Mouse (Mus musculus) kidney, postnatal 14 days (tissue): ENCODE results near the gene Tax1bp1.
"Not testable (repeated sequence)": the region's sequence is repeated elsewhere in the genome, so short reads cannot be mapped to it uniquely, and the experiment has no call there.

Experiments
- DNase-seq: peaks from one replicate; pipeline ENCODE4 v3.0.0; 2022; ENCODE audit warnings: mixed read lengths

Tax1bp1 gene

DNA sequence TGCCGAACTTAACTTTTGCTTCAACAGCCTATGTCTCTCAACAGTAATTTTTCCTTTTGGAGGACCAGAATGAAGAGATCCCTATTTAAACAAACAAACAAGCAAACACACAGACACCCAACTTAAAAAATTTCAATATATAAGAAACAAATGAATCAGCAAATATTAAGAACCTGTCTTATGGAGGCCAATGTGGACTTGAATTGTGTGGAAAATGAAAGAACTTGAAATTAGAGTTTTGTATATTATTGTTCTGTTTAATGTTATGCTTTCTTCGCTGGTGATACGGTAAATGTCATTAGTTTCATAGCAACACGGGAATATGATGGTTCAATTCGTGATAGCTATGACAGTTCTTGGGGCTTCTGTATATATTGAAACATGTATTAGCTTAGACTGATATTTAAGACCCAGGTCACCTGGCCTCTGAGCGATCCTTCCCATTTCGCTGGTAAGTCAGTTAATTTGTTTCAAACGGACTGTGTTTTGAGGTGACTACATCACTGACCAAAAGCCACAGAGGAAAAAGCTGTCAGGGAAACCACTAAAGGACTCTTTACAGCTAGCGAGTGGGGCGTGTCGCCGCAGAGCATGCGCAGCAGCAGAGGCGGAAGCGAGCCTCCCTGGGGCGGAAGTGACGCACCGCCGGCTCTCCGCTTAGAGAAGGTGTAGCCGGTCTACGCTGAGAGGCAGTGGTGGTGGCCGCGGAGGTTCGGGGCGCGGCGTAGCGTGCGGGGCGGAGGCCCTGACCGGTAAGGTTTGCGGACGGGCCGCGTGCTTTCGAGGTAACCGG lies at the start of gene Tax1bp1:
Gene Tax1bp1, plus strand, starts transcription at position 626 of the 793 bp plus-strand sequence.
- DNase-seq, result peak; percentile 94

GRCm38 (mm10) chr6:52667641-52668040 lies 45.9 kb upstream of the Tax1bp1 start:
- peak; percentile 37 for DNase-seq

DNA sequence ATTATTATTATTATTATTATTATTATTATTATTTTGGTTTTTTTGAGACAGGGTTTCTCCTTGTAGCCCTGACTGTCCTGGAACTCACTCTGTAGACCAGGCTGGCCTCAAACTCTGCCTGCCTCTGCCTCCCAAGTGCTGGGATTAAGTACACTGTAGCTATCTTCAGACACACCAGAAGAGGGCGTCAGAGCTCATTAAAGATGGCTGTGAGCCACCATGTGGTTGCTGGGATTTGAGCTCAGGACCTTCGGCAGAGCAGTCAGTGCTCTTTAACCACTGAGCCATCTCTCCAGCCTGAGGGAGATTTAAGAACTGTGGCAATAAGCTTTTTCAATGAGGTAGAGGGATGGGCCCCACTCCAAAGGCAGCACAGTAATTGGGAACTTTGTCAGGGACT lies 43.7 kb upstream of the Tax1bp1 start:
- DNase-seq, result not testable (repeated sequence)

DNA sequence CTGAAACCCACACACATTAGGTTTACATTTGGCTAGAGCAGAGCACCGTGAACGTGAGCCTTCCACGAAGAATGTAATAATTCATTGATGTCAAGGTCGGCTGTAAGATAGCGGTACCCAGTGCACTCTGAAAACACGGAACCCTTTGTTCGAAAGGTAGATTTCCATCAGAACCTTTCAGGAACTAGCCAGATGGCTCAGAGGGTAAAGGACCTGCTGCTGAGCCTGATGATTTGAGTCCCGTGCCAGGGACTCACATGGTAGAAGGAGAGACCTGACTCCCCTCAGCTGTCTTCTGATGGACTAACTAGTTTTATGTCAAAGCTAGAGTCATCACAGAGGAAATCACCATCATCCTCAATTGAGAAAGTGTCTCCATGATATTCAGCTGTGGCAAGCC lies 41.7 kb upstream of the Tax1bp1 start:
- DNase-seq, result no peak

GRCm38 (mm10) chr6:52672539-52672938 lies 41.0 kb upstream of the Tax1bp1 start:
- DNase-seq, result no peak

DNA sequence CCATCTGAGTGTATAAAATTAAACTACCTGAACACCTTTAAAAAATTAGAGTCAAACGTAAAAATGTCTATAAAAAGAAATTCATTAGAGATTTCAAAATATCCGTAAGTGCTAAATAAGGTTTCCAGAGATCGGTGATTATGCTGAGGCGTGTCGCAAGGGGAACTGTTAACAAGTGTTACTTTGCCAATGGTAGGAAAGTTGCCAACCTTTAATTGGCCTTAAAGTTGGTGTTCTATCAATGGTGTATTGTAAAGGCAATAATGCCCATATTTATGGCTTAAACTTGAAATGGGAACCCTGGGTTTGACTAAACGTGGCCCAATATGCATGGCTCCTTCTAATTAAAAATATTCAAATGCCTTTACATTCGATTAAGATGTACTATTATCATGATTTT lies 39.8 kb upstream of the Tax1bp1 start:
- no peak for DNase-seq

- peak; percentile 50 for DNase-seq
Observed at GRCm38 (mm10) chr6:52674541-52674940, 39.0 kb upstream of the Tax1bp1 start.

DNA sequence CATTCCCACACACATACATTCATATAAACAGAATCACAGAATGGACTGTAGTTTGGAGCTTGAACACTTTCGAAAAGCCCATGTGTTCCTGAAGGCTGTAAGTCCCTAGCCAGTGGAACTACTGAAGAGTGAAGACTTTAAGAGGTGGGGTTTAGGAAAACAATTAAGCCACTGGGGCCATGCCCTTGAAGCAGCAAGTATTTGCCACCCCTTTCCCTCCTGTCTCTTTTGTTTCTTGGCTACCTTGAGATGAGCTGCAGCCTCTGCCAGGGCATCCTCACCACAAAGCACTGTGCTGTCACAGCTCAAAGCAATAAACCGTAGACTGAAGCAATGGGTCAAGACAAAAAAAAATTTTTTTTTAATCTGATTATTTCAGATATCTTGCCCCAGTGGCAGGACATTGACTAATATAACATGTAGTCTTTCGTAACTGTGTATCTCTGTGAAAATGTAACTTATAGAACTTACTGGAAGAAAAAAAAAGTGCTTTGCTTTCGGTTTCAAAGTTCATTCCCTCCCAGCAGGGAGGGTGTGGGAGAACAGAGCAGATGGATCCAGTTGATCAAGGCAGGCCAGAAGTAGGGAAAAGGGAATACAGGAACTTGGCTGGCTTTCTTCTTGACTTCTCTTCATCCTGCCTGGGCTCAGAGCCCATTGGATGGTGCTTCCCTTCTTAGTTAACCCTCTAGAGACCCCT lies 38.2 kb upstream of the Tax1bp1 start:
- peak; percentile 68 for DNase-seq

DNA sequence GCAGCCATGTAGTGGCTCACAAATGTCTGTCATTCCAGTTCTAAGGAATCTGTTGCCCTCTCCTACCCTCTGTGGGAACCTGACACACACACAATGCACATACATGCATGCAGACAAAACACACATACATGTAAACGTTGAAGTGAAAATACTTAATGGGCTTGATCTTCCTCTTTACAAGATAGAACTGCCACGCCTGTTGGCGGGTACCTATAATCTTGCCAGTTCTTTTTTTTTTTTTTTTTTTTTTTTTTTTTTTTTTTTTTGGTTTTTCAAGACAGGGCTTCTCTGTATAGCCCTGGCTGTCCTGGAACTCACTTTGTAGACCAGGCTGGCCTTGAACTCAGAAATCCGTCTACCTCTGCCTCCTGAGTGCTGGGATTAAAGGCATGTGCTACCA lies 36.0 kb upstream of the Tax1bp1 start:
- DNase-seq, result not testable (repeated sequence)

- DNase-seq, result peak; percentile 64
Observed at GRCm38 (mm10) chr6:52679565-52679964, 34.0 kb upstream of the Tax1bp1 start.

DNA sequence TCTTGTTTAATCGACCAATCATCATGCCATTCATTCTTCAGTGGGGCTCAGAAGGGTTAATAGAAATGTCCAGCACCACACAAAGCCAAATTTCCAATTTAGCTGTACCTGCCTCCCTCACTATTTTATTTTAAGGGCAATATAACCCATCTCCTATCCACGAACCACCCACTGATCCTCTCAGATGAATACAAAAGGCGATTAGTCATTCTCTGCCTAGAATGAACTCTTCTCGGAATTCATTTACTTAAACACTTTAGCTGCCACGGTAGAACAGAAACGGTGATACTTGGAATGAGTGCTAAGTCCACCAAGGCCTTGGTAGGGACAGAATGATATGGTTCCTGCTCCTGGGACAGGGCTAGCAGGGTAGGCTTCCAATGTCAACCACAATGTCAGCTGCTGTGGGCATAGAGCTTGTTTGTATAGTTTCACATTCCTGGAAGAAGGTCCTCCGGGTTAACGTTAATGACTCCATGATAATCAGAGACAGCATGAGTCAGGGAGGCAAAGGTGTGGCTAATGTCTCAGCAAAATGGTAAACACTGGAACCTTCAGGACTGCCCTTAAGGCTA lies 33.0 kb upstream of the Tax1bp1 start:
- peak; percentile 26 for DNase-seq

DNA sequence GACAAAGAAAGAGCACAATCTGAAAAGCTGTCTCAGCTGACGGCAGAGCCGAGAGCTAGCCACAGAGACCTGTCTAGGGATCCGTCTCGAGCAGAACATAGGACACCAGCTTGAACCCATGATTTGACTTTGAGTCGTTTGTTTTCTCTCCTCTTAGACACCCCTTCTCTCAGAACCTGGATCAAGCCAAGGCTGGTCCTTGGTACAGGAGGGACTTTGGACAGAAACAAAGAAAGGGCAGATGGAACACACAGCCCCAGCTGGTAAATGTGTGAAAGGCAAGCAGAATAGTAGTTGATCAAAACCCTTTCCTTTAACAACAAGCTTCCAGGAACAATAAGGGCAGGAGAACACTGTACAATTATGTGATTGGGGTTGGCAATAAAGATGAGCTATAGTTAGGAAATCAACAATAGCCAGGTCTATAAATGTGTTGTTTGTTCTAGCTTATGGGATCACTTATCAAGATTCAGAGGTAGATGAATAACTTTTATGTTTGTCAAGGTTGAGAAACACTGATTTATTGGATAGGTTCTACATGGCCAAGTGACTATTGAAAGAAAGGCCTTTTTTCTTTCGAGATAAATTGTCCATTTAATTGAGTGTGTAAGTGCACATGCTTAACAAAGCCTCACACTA lies 31.6 kb upstream of the Tax1bp1 start:
- DNase-seq, result peak; percentile 15

- no peak for DNase-seq
Observed at GRCm38 (mm10) chr6:52682607-52683006, 30.9 kb upstream of the Tax1bp1 start.

DNA sequence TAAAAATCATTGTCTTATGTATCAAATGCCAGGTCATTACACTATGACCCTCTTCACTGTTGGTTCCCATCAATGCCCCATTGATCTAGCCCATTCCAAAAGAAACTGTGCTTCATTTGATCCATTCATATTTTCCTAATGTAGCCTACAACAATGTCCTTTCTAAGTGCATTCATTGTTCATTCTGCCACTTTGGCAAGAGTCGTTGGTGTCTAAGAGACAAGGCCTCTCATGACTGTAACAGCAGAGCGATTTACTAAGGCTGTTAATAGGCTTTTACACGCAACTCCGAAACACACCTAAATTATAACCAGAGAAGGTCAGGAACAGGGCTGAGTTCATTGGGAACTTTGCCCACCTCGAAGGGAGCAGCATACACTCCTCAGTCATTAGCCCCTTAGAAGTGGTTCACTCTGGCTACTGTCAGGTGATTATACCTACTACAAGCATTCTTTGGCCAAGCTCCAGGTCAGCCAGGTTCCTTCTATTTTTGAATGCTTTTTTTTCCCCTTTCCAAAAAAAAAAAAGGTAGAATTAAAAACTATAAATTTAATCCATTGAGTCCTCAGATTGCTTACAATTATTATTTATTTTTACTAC lies 26.5 kb upstream of the Tax1bp1 start:
- DNase-seq, result peak; percentile 65

- peak; percentile 21 for DNase-seq
Observed at GRCm38 (mm10) chr6:52690365-52690764, 23.2 kb upstream of the Tax1bp1 start.

- no peak for DNase-seq
Observed at GRCm38 (mm10) chr6:52691800-52692199, 21.7 kb upstream of the Tax1bp1 start.

GRCm38 (mm10) chr6:52692451-52693063 lies 21.0 kb upstream of the Tax1bp1 start:
- DNase-seq, result no peak

DNA sequence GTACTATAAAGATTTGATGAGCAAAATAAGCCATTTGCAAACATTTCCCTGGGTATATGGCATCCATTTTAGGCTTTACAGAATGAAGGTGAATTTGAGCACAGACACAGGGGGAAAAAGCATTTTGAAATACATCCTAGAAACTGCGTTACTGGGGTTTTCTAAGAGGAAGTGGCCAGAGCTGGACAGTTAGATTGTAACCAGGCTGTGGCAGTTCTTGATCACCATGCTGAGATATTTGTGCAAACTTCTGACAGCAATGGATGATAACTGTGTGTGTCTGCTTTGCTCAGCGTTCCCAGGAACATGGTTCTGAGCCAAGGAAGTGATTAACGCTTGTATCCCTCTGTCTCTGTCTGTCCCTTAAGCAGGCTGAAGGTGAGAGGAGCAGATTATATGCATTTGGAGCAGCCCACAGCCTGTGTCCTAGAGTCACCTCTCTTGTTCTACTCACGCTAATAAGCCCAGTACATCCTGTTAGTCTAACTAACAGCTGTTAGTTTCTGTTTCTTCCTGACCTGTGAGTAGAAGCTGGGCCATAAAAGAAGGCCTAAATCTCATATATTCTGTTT lies 15.5 kb upstream of the Tax1bp1 start:
- no peak for DNase-seq

DNA sequence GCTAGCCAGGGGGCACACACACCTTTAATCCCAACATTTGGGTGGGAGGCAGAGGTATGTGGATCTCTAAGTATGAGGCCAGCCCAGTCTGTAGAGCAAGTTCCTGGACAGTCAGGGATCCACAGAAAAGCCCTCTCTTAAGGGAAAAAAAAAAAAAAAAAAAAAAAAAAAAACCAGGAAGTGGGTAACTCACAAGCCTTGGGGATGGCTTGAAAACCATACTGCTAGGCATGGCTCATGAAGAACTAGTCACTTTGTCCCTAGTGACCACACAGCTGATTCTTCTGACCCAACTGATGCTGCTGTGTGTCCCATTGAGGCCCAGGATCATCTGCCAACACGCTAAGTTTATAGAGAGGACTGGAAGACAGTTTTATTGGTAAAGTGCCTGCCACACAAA lies 14.5 kb upstream of the Tax1bp1 start:
- DNase-seq, result no peak

GRCm38 (mm10) chr6:52699899-52700298 lies 13.6 kb upstream of the Tax1bp1 start:
- no peak for DNase-seq

GRCm38 (mm10) chr6:52703263-52703662 lies 10.3 kb upstream of the Tax1bp1 start:
- DNase-seq, result no peak

- no peak for DNase-seq
Observed at GRCm38 (mm10) chr6:52705280-52705679, 8.2 kb upstream of the Tax1bp1 start.
